Mouse (Mus musculus): Measurements from ENCODE around the gene Slc41a2.

- TF ChIP-seq EP300 (IDR thresholded peaks at IDR 0.05; ENCODE audit: low read depth) (no peak), CTCF (IDR thresholded peaks at IDR 0.05; ENCODE audit: low read depth) (no peak)
These were observed 155.7 kb downstream of the Slc41a2 start for GRCm38 (mm10) chr10:83181831-83182572.

All from liver, postnatal 0 days (tissue).